ENCODE assay signal across 26 mouse cellular contexts in genomic region chr19:27322911-27323627, GRCm38 (mm10). TPM values are rescaled to one million over a fixed set of nuclear protein-coding genes. Genes with fewer than 3 reads are reported as not detected.
A peak's percentile ranks its signal among the peaks of the same experiment; 100 is the strongest.
DNase-seq lines count a peak whose midpoint lies in the region; ATAC-seq and TF ChIP-seq lines count a peak whose summit lies in the region.
"Had no signal": no experiment of that assay in that cellular context is flagged by ENCODE, and none has a peak within 500 bp of the region (broad histone marks: within the 10 kb centered on the region; RNA-seq: fewer than 3 reads in every experiment).

No protein-coding gene starts in this region.

- no peak overlapping the region for H3K4me2 ChIP-seq in intestine, embryonic 14.5 days (ENCODE audit: low read length)
- no peak overlapping the region for H3K4me2 ChIP-seq in intestine, postnatal 0 days (replicated peaks; ENCODE audit: low read depth)
- no peak overlapping the region for H3K4me2 ChIP-seq in heart, embryonic 11.5 days
- H3K4me2 ChIP-seq: heart, embryonic 13.5 days; liver, embryonic 12.5 days; lung, embryonic 15.5 days had no signal

- in situ Hi-C loops in ES-E14 (cut with MboI; ENCODE audit: low sequenced_read_pairs in 2 of 2, unreplicated experiment in 2 of 2): no loop called here

- no peaks in the 10 kb centered on the region for H3K9me3 ChIP-seq in intestine, embryonic 14.5 days (ENCODE audit: control insufficient read depth, low read length)
- H3K9me3 ChIP-seq in intestine, postnatal 0 days (ENCODE audit: control insufficient read depth): no peaks in the 10 kb centered on the region
- no peaks in the 10 kb centered on the region for H3K9me3 ChIP-seq in ES-E14 (ENCODE audit: control insufficient read depth, insufficient read depth, low read depth, low read length)
- H3K9me3 ChIP-seq in heart, embryonic 11.5 days (replicated peaks; ENCODE audit: control insufficient read depth, low read length): no peaks in the 10 kb centered on the region
- H3K9me3 ChIP-seq: G1E; heart, embryonic 13.5 days; liver, embryonic 12.5 days; lung, embryonic 15.5 days had no signal

- H3K27me3 ChIP-seq in intestine, embryonic 14.5 days (replicated peaks; ENCODE audit: control insufficient read depth, insufficient read depth, low read length): no peaks in the 10 kb centered on the region
- no peaks in the 10 kb centered on the region for H3K27me3 ChIP-seq in intestine, postnatal 0 days (replicated peaks; ENCODE audit: control insufficient read depth, insufficient read depth, low read length)
- no peaks in the 10 kb centered on the region for H3K27me3 ChIP-seq in heart, embryonic 11.5 days (ENCODE audit: control insufficient read depth, insufficient read depth, low read length)
- H3K27me3 ChIP-seq: heart, embryonic 13.5 days; liver, embryonic 12.5 days; lung, embryonic 15.5 days had no signal

- DNase-seq in intestine, embryonic 14.5 days (ENCODE audit: low spot score): no peak
- DNase-seq in 3134 (ENCODE audit: extremely low read depth, insufficient read length, low spot score): peak; percentile 12
- no peak for DNase-seq in ES-E14 (ENCODE audit: low read depth, low spot score)
- no peak for DNase-seq in lung, adult 2 months
- DNase-seq: adrenal gland, postnatal 25 days; cerebellum, adult 11-12 months; cerebellum, postnatal 14 days; forebrain, postnatal 0 days; kidney, adult 8-10 months; midbrain, embryonic 14.5 days; right cerebral cortex, postnatal 4 days; thymus, postnatal 25 days had no signal

- H3K36me3 ChIP-seq in intestine, embryonic 14.5 days (ENCODE audit: control insufficient read depth, insufficient read depth, low read length): no peaks in the 10 kb centered on the region
- no peaks in the 10 kb centered on the region for H3K36me3 ChIP-seq in intestine, postnatal 0 days (ENCODE audit: control insufficient read depth, insufficient read depth)
- H3K36me3 ChIP-seq in ES-E14 (ENCODE audit: control insufficient read depth, insufficient read depth, low read length, poor library complexity, severe bottlenecking): no peaks in the 10 kb centered on the region
- no peaks in the 10 kb centered on the region for H3K36me3 ChIP-seq in heart, embryonic 11.5 days (ENCODE audit: control insufficient read depth, insufficient read depth, low read length)
- H3K36me3 ChIP-seq: G1E; heart, embryonic 13.5 days; liver, embryonic 12.5 days; lung, embryonic 15.5 days had no signal

- no peaks in the 10 kb centered on the region for H3K4me1 ChIP-seq in intestine, embryonic 14.5 days (replicated peaks; ENCODE audit: control insufficient read depth, insufficient read depth, low read length)
- H3K4me1 ChIP-seq in intestine, postnatal 0 days (replicated peaks; ENCODE audit: control insufficient read depth, insufficient read depth, low read length): 0 out of 2 replicates have a peak, but pooled peaks cover 2% of the 10 kb centered on the region
- H3K4me1 ChIP-seq in ES-E14 (ENCODE audit: control insufficient read depth in 2 of 2, insufficient read depth in 2 of 2, low read length in 2 of 2, poor library complexity in 1 of 2): peaks cover 0 to 10% of the 10 kb centered on the region in 2 experiments; a peak in 1 of 4 replicates
- H3K4me1 ChIP-seq in heart, embryonic 11.5 days (ENCODE audit: control insufficient read depth, insufficient read depth, low read length): peaks cover 5% of the 10 kb centered on the region; the same call in 1 of the 2 replicates
- H3K4me1 ChIP-seq in lung, adult 2 months (ENCODE audit: control insufficient read depth, insufficient read depth, low read length): no peaks in the 10 kb centered on the region
- H3K4me1 ChIP-seq: liver, embryonic 12.5 days; lung, embryonic 15.5 days had no signal

- no peak for ATAC-seq in intestine, embryonic 14.5 days (replicated peaks; ENCODE audit: low FRiP score, low TSS enrichment, low read depth)
- no peak for ATAC-seq in intestine, postnatal 0 days
- no peak for ATAC-seq in heart, embryonic 11.5 days (replicated peaks; ENCODE audit: insufficient number of reproducible peaks, low FRiP score, low TSS enrichment)
- no peak for ATAC-seq in inflammation-experienced regulatory T-cells, adult 6 months
- ATAC-seq in megakaryocyte-erythroid progenitor cell, adult 5-6 weeks (replicated peaks; ENCODE audit: low FRiP score, low TSS enrichment, poor library complexity, severe bottlenecking): no peak
- ATAC-seq: forebrain, postnatal 0 days; liver, embryonic 12.5 days had no signal

- H3K4me3 ChIP-seq in intestine, embryonic 14.5 days (ENCODE audit: low read depth, low read length): no peak overlapping the region
- no peak overlapping the region for H3K4me3 ChIP-seq in intestine, postnatal 0 days (ENCODE audit: low read depth, low read length)
- H3K4me3 ChIP-seq in ES-E14 (ENCODE audit: insufficient read depth in 1 of 2, low read depth in 1 of 2, low read length in 2 of 2, poor library complexity in 1 of 2, severe bottlenecking in 1 of 2): peak overlapping the region; percentile 22 to 36; a peak in 2 of 4 replicates
- H3K4me3 ChIP-seq in heart, embryonic 11.5 days (ENCODE audit: low read depth, low read length): no peak overlapping the region
- H3K4me3 ChIP-seq in lung, adult 2 months (replicated peaks; ENCODE audit: extremely low read depth, low read depth, low read length): no peak overlapping the region
- H3K4me3 ChIP-seq: heart, embryonic 13.5 days; liver, embryonic 12.5 days; lung, embryonic 15.5 days had no signal

- no peak for TF ChIP-seq POLR2A in lung, adult 2 months (IDR thresholded peaks at IDR 0.05; ENCODE audit: borderline replicate concordance, extremely low read depth, low read depth, low read length)

- TF ChIP-seq CTCF in intestine, postnatal 0 days (IDR thresholded peaks at IDR 0.05; ENCODE audit: low read depth): no peak
- no peak for TF ChIP-seq CTCF in lung, adult 2 months (IDR thresholded peaks at IDR 0.05; ENCODE audit: insufficient read depth, low read length)

- no peak overlapping the region for H3K9ac ChIP-seq in intestine, embryonic 14.5 days (ENCODE audit: low read length)
- no peak overlapping the region for H3K9ac ChIP-seq in intestine, postnatal 0 days (ENCODE audit: low read depth, low read length)
- no peak overlapping the region for H3K9ac ChIP-seq in ES-E14 (ENCODE audit: insufficient read depth, low read depth, low read length, poor library complexity, severe bottlenecking)
- 0 out of 2 replicates have a peak overlapping the region, but pooled peaks have one; percentile 5 for H3K9ac ChIP-seq in heart, embryonic 11.5 days (ENCODE audit: low read depth, low read length)
- H3K9ac ChIP-seq: forebrain, postnatal 0 days; heart, embryonic 13.5 days; liver, embryonic 12.5 days; lung, embryonic 15.5 days had no signal

- 93% methylated on average over 42 of the region's 42 CpGs for WGBS in intestine, embryonic 14.5 days
- WGBS in intestine, postnatal 0 days: 96% methylated on average over 40 of the region's 42 CpGs
- WGBS in heart, embryonic 11.5 days (ENCODE audit: insufficient replicate concordance): 89% methylated on average over 42 of the region's 42 CpGs
- WGBS in lung, adult 2 months: 92% methylated on average over 42 of the region's 42 CpGs

- H3K27ac ChIP-seq in intestine, embryonic 14.5 days (ENCODE audit: low read depth): 0 out of 2 replicates have a peak overlapping the region, but pooled peaks have one; percentile 16
- H3K27ac ChIP-seq in intestine, postnatal 0 days (ENCODE audit: low read depth, low read length): no peak overlapping the region
- H3K27ac ChIP-seq in ES-E14 (ENCODE audit: insufficient read depth, low read depth, low read length, poor library complexity, severe bottlenecking): no peak overlapping the region
- no peak overlapping the region for H3K27ac ChIP-seq in heart, embryonic 11.5 days (ENCODE audit: low read depth, low read length)
- H3K27ac ChIP-seq: heart, embryonic 13.5 days; liver, embryonic 12.5 days; lung, embryonic 15.5 days; macrophage had no signal

TF ChIP-seq in ES-E14, 5 proteins besides CTCF, POLR2A, EP300 and RAD21:
- no peak for TF ChIP-seq ZNF384 (IDR thresholded peaks at IDR 0.05; ENCODE audit: low read depth, low read length)
TF ChIP-seq in ES-E14: peak in this region for 0.

RNA-seq across cellular contexts. Expression of gene Kcnv2, which starts 0.7 kb away (rescaled TPM):
- 0.26 and 0.46 TPM in 2 replicates for polyA plus RNA-seq in intestine, embryonic 14.5 days (2014; fragmentation: Nextera tagmentation; extraction: Ambion mirVana)
- 0.03 and 0.04 TPM in 2 replicates for polyA plus RNA-seq in intestine, postnatal 0 days (2015; fragmentation: Nextera tagmentation; extraction: Ambion mirVana)
- total RNA-seq in ES-E14 (2012; rRNA removed): 0.05 and 0.13 TPM in 2 replicates
- polyA plus RNA-seq in heart, embryonic 11.5 days (2014; fragmentation: Nextera tagmentation; extraction: Ambion mirVana): 0.17 and 0.27 TPM in 2 replicates
- polyA plus RNA-seq in inflammation-experienced regulatory T-cells, adult 6 months (2017; shearing (Covaris generic)): not detected
- 0.08 and 0.11 TPM in 2 replicates for polyA plus RNA-seq in lung, adult 2 months (2012; rRNA removed)
- total RNA-seq in megakaryocyte-erythroid progenitor cell, adult 5-6 weeks (2014; fragmentation: Nextera tagmentation): not detected in 2 replicates
- total RNA-seq in megakaryocyte-erythroid progenitor cell, adult 5-6 weeks (2017): not detected in 2 replicates
- total RNA-seq: adrenal gland, postnatal 25 days; hematopoietic stem cell, adult 5-6 weeks; neutrophil, adult 5-6 weeks had no signal
- polyA plus RNA-seq: C2C12; embryonic facial prominence, embryonic 14.5 days; forebrain, postnatal 0 days; G1E; limb, embryonic 11.5 days; liver, embryonic 12.5 days; macrophage had no signal

Comparison
In these comparisons a context has a peak if more than half of its experiments do, and no peak if none do; other contexts are left out.
1. H3K4me3 ChIP-seq: peak in ES-E14 (2 of 2); none in intestine, embryonic 14.5 days (single experiment), intestine, postnatal 0 days (single experiment), heart, embryonic 11.5 days (single experiment) and lung, adult 2 months (single experiment).